Comparison of ENCODE assay signal across 18 mouse cellular contexts in the genomic region with DNA sequence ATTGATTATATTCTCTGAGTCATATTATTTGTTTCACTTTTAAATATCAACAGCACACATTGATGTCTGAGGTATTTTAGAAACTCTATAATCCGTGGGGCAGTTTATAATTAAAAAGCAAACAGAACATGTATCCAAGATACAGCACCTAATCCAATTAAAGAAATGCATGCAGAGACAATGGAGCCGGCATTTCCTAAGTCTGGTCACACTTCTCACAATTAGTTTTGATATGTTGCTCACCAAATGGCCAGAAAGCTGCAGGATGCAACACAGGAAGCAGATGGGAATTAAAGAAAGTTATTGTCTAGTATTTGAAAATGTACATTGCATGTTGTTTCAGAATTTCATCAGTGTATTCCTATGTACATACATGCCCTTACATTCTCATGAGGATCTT.
"Had no signal": no experiment of that assay in that cellular context is flagged by ENCODE, and none has a peak within 500 bp of the region (broad histone marks: within the 10 kb centered on the region; RNA-seq: fewer than 3 reads in every experiment).

No protein-coding gene starts in this region.

- H3K27me3 ChIP-seq: liver, embryonic 12.5 days; neural tube, embryonic 13.5 days; neural tube, embryonic 15.5 days had no signal

- H3K9me3 ChIP-seq: liver, embryonic 12.5 days; midbrain, embryonic 10.5 days; neural tube, embryonic 13.5 days; neural tube, embryonic 15.5 days had no signal

- H3K36me3 ChIP-seq: liver, embryonic 12.5 days; midbrain, embryonic 10.5 days; neural tube, embryonic 13.5 days; neural tube, embryonic 15.5 days had no signal

- H3K4me2 ChIP-seq: liver, embryonic 12.5 days; lung, embryonic 14.5 days; neural tube, embryonic 13.5 days; neural tube, embryonic 15.5 days had no signal

- H3K9ac ChIP-seq: liver, embryonic 12.5 days; liver, embryonic 14.5 days; lung, embryonic 14.5 days; neural tube, embryonic 13.5 days; neural tube, embryonic 15.5 days had no signal

- ATAC-seq: liver, embryonic 12.5 days; midbrain, embryonic 16.5 days had no signal

- H3K4me1 ChIP-seq: liver, embryonic 12.5 days; midbrain, embryonic 10.5 days; neural tube, embryonic 13.5 days; neural tube, embryonic 15.5 days had no signal

- H3K4me3 ChIP-seq: liver, embryonic 12.5 days; midbrain, embryonic 10.5 days; myocyte; neural tube, embryonic 13.5 days; neural tube, embryonic 15.5 days had no signal

- DNase-seq: lung, adult 18-20 months; lung, embryonic 14.5 days; lung, postnatal 10 days; lung, postnatal 4 days; right cerebral cortex, adult 18-20 months; right cerebral cortex, postnatal 25 days; right cerebral cortex, postnatal 4 days; spleen, adult 18-20 months; thymus, adult 18-20 months; thymus, postnatal 14 days; thymus, postnatal 36 days had no signal

- H3K27ac ChIP-seq: liver, embryonic 12.5 days; liver, embryonic 14.5 days; midbrain, embryonic 10.5 days; neural tube, embryonic 13.5 days; neural tube, embryonic 15.5 days had no signal
